Mouse (Mus musculus): ENCODE measurements around the gene Dpp7.

Dpp7 gene

DNA sequence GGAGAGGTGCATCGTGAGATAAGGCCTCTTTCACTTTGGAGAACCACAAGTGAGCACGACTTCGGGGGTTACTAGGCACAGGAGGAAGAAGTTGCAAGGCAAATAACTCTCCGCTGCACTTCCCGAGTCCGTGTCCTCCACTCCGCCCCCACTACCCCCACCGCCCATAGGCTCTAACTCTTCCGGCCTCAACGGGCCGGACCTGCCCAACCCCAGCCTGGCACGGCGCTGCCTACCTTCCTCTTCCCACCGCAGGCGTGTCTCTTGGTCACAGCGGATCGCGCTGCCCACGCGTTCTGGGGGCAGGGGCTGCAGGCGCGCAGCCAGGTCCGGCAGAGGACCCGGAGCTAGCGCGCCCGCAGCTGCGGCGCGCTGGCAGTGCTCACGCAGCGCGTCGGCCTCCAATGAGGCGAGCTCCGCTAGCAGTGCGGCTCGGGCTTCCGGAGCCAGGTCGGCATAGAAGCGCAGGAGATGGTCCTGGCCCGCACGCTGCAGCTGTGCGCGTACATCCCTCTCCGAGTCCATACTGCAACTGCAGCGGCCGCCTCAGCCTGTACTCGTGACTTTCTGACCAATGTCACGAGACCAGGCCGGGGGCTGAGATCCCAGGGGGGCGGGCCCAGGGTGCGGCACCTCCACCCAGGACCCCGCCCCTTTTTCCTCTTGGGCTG is 9.1 kb upstream of the Dpp7 start, which contains the start of gene Uap1l1:
TSS of gene Uap1l1 (minus strand) at position 592 of the 671 bp plus-strand sequence.
- DNase-seq (ENCODE audit: low read depth), result peak; percentile 73

DNA sequence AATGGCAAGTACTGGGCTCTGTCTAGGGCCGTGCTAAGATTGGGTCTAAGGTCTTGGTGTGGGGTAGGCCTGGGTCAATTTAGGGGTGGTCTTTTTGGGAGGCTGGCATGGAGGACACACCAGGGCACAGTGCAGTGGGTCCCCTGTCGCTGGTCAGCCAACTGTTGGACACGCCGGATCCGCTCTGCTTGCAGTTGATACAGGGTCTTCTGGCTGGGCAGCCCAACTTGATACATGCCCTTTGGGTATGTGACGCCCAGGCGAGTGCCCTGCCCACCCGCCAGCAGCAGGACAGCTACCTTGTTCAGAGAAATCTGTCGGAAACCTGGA is 8.6 kb upstream of the Dpp7 start:
- no peak for DNase-seq (ENCODE audit: low read depth)

DNA sequence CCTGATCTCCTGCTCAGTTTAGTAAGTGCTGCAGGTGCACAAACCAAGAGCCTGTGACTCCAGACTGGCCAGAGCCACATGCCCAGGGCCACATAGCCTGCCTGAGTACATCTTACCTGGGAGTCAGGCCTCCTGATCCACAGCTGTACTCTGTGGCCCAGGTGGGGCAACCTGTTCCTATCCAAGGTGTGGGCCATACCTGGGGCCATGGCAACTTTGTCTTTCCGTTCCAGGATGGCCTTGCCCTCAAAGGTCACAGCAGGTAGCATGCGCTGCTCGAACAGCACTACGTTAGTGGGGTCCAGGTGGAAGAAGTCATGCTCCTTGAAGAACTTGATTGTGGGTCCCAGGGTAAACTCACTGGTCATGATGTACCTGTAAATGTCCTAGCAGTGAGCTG is 8.2 kb upstream of the Dpp7 start:
- DNase-seq (ENCODE audit: low read depth), result no peak

GRCm38 (mm10) chr2:25363478-25364178 is 7.5 kb upstream of the Dpp7 start:
- DNase-seq (ENCODE audit: low read depth), result no peak

DNA sequence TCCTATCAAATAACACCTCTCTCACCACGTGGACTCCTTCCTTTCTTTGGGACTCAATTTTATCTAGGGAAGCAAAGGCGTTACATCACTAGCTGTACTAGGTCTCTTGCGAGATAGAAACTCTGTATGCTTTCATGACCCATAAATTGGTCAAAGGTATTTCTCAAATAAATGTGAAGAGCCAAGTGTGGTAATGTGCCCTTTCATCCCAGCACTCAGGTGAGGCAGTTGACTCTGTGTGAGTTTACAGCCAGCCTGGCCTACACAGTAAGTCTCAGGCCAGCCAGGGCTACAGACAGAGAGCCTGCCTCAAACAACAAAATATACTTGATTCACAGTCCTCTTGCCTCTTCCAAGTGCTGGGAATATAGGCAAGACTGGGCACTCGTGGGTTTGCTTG is 3.7 kb upstream of the Dpp7 start:
- no peak for DNase-seq (ENCODE audit: low read depth)

GRCm38 (mm10) chr2:25355419-25356066 is 616 bp downstream of the Dpp7 start:
- DNase-seq (ENCODE audit: low read depth), result no peak

DNA sequence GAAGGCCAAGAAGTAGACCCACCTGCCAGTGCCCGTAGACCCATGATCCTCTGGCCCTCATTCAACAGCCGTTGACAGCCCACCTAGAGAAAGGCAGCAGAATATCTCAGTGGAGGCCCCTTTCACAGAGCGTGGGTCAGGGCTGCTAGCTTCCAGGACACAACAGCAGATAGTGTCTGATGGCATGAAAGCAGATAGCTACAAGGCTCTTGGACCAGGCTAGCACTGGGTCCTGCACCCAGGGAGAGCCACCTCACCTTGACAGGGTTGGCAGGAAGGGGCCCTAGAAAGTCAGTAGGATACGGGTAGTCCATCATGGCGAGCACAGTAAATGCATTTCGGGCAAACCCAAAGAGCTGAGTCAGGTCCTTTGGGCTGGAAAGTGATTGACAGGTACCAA is 1.9 kb downstream of the Dpp7 start:
- DNase-seq (ENCODE audit: low read depth), result no peak

DNA sequence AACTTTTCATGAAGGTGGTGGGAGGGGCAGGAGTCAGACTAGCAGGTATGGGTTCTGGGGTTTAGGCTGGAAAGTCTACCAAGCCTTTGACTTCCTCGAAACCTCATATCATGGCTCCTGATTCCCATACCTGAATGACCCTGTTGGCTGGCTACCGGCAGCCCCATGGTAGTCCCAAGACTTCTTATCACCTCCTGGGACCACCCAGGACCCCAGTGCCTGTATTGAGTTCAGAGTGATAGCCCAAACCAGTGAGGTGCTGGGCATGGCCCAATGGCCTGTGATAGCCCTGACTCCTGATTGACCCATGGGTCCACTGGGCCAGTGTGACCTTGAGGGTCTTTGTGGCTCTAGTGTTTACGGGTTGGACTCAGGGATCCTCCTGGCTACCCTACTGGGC is 5.5 kb downstream of the Dpp7 start:
- no peak for DNase-seq (ENCODE audit: low read depth)

DNA sequence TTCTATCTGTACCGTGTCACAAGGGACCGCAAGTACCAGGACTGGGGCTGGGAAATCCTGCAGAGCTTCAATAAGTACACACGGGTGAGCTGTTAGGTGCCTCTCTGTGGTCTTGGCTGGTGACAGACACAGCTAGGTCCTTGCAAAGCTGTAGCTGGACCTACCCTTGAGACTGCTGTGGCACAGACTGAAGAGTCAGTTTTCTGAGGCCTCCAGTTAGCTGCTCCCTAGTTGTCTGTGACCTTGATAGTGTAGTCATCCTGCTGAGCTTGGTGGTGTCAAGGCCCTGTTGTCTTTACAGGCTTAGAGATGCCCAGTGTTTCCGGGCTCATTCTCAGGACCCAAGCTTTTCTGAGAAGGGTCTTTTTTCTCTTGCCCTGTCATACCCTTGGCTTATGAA is 6.7 kb downstream of the Dpp7 start:
- DNase-seq (ENCODE audit: low read depth), result no peak

GRCm38 (mm10) chr2:25348162-25348561 is 8.0 kb downstream of the Dpp7 start:
- DNase-seq (ENCODE audit: low read depth), result no peak

DNA sequence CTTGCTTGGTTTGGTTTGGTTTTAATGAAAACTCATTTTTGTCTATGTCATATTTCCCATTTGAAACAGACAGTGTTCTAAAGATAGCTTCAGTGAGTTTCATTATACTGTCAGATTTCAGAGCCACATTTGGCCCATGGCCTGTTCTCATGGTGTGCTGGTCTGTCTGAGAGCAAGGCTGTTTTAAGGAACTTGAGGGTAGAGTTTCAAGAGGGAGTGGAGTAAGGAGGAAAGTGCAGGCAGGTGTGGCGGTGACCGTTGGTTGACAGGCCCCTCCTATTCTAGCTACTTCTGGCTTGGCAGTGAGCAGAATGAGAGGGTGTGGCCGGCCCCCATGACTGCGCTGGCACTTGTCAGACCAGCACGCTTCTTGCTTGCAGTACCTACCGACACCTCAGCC is 17.9 kb downstream of the Dpp7 start:
- no peak for DNase-seq (ENCODE audit: low read depth)

DNA sequence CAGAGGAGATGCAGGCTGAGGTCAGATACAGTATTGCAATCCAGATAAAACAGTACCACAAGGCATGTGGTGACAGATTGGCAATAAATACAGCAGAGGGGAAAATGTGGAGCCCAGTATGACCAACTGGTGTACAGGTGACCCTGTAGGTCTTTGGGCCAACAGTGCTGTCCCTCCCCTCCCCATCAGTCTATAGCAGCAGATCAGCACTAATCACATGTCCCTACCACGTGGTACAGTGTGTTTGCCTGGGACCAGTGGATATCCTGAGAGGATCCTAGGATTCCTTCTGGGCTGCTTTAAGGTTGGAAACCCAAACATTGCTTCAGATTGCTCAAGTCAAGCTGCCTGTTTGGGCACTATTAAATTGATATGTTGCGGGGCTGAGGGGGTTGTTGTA is 22.6 kb downstream of the Dpp7 start:
- DNase-seq (ENCODE audit: low read depth), result no peak

- DNase-seq (ENCODE audit: low read depth), result peak; percentile 100
Observed at GRCm38 (mm10) chr2:25332286-25333160, 23.6 kb downstream of the Dpp7 start, which contains the start of gene Man1b1. Man1b1 (plus strand) TSS chr2:25332338.

- peak; percentile 24 for DNase-seq (ENCODE audit: low read depth)
Observed at GRCm38 (mm10) chr2:25331470-25331869, 24.7 kb downstream of the Dpp7 start.

GRCm38 (mm10) chr2:25328440-25328839 is 27.7 kb downstream of the Dpp7 start:
- DNase-seq (ENCODE audit: low read depth), result peak; percentile 35

DNA sequence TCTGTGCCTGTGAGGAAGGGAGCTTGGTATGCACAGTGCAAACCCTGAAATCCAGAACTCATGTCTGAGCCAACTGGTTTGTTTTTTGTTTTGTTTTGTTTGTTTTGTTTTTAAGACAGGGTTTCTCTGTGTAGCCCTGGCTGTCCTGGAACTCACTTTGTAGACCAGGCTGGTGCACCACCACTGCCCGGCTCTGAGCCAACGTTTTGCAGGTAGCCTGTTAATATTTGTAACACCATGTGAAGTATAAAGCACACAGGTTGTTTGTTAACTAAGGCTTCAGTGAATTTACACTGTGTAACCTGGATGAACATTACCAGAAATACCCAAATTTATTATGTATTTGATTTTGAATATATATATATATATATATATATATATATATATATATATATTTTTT is 30.1 kb downstream of the Dpp7 start:
- no peak for DNase-seq (ENCODE audit: low read depth)

GRCm38 (mm10) chr2:25320084-25320483 is 36.1 kb downstream of the Dpp7 start:
- no peak for DNase-seq (ENCODE audit: low read depth)

DNA sequence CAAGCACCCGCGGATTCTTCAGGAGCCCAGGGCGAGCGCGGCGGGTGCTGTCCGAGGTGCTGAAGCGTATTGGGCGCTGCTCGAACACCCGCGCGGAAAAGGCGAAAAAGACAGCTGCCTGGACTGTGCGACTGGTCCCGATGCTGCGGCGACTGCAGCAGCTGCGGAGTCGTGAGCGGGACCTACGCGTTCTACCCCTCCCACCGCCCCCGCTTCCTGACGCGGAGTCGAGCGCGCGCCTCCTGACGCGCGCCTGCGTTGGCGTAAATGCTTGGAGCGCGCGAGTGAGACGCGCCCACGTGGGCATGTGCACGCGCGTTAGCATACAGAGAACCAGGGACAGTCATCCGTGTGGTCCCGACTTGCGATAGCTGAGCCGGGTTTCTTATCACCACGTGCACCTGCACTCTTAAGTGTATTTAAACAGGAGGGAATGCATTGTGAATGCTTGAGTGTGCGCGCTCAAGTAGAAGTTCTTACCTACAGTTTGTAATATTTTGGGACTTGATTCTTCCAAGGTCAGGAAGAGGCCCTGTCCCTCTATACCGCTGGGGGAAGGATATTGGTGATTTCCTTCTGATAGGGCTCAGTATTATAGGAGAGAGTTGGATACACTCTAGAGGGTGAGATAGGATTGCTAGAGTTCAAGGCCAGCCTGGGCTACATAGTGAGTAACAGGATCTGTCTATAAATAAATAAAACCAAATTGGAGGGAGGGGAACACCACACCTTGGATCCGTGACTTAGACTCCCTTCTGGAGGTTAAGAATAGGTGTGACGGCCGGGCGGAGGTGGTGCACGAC is 37.0 kb downstream of the Dpp7 start, which contains the start of gene Grin1:
TSS of gene Grin1 (minus strand) at position 217 of the 803 bp plus-strand sequence.
- peak; percentile 66 for DNase-seq (ENCODE audit: low read depth)

- DNase-seq (ENCODE audit: low read depth), result no peak
Observed at GRCm38 (mm10) chr2:25318119-25318966, 37.8 kb downstream of the Dpp7 start.

- DNase-seq (ENCODE audit: low read depth), result no peak
Observed at GRCm38 (mm10) chr2:25311491-25311891, 44.7 kb downstream of the Dpp7 start.

Measured in naive thymus-derived CD4-positive, alpha-beta T cell, adult 2 months (primary cell).